Mouse (Mus musculus): ENCODE results near the gene Galnt16.

DNA sequence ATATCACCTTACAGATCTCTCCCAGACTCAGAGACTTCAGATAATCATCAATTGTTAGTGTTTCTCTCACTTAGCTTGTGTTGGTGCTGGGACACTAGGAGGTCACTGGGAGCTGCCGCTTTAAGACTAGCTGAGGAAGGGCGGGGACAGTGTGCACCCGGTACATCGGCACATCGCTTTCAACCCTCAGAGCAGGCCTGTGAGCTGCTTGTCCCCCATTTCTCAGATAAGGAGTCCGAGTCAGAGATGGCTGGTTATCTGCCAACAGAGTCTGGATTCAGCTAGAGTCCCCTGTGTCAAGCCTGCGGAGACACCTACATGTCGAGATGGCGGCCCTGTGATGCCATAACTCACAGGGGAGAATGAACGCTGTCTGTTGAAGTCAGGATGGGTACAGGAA lies 13.5 kb downstream of the Galnt16 start:
- no peak for TF ChIP-seq HCFC1 (IDR thresholded peaks at IDR 0.05; ENCODE audit: borderline replicate concordance, insufficient read depth, low read length)
- no peak for TF ChIP-seq MAFK (IDR thresholded peaks at IDR 0.05; ENCODE audit: insufficient read depth, low read depth, low read length)
- no peak for TF ChIP-seq ZNF384 (IDR thresholded peaks at IDR 0.05; ENCODE audit: low read depth, low read length)
- TF ChIP-seq ZC3H11A (IDR thresholded peaks at IDR 0.05; ENCODE audit: borderline replicate concordance, low read depth, low read length): no peak

All from ES-E14 (cell line).